Mouse (Mus musculus): ENCODE measurements around the gene Kpna6.

DNA sequence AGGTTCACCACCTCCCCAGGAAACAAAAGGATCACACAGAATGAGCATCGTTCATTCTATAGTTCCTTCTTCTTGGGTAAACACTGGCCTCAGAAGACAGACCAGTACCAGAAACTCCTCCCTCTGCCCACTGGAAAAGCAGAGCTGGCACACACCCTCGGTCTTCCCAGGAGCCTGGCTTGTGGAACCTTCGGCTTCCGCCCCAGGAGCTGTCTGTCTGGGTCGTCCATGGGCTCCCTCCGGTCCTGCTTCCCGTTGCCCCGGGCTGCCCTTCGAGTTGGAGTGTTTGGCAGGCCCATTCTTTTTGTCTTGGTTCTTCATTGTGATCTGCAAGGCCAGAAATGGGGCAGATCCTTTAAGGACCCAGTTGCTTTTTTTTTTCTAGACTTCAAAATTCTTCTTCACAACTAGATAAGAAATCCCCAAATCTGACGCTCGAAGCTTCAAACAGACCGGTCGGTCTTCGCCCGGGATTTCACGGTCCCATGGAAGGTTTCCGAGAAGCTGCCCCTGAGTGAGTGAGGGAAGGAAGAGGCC lies 32.4 kb downstream of the Kpna6 start:
- TF ChIP-seq CTCF (IDR thresholded peaks at IDR 0.05; ENCODE audit: borderline replicate concordance, control insufficient read depth, extremely low read depth, insufficient read depth, low read length, poor library complexity) (no peak; the same call in 1 of the 2 replicates), POLR2A (IDR thresholded peaks at IDR 0.05; ENCODE audit: control insufficient read depth, extremely low read depth, insufficient read depth, low read length, poor library complexity) (no peak)

Measured in thymus, adult 2 months (tissue).